Mouse (Mus musculus) ES-E14 (cell line): Measurements from ENCODE around the gene Trrap. TPM values are rescaled to one million over a fixed set of nuclear protein-coding genes. Genes with fewer than 3 reads are reported as not detected.
"Not testable (repeated sequence)": the region's sequence is repeated elsewhere in the genome, so short reads cannot be mapped to it uniquely, and the experiment has no call there.

Source experiments
- DNase-seq: peaks from one replicate; pipeline ENCODE4 v3.0.0-alpha.2; 2013; ENCODE audit warnings: low read depth, low spot score
- H3K27ac ChIP-seq: 2 replicates; pipeline ENCODE4 v1.5.1; 2012; ENCODE audit warnings: low read depth, mild to moderate bottlenecking, low read length, moderate library complexity, mixed read lengths; ENCODE audit not compliant: poor library complexity, insufficient read depth, severe bottlenecking
- H3K36me3 ChIP-seq: 2 replicates; pipeline ENCODE4 v1.6.1; 2012; ENCODE audit warnings: mild to moderate bottlenecking, low read length, moderate library complexity, mixed read lengths; ENCODE audit not compliant: control insufficient read depth, poor library complexity, insufficient read depth, severe bottlenecking
- H3K4me1 ChIP-seq, 2 experiments: fragments of 150-350 bp in 1 of 2; sonication (generic) in 1 of 2; 2 replicates each; pipeline ENCODE4 v1.6.1; 2012; ENCODE audit warnings: low read length in 2 of 2, mild to moderate bottlenecking in 1 of 2, mixed read lengths in 1 of 2; ENCODE audit not compliant: control insufficient read depth in 2 of 2, insufficient read depth in 2 of 2, poor library complexity in 1 of 2
- H3K4me3 ChIP-seq, 2 experiments: fragments of 150-350 bp in 1 of 2; sonication (generic) in 1 of 2; 2 replicates each; pipeline ENCODE4 v1.5.1; 2012; ENCODE audit warnings: low read length in 2 of 2, low read depth in 1 of 2, mild to moderate bottlenecking in 1 of 2, mixed read lengths in 1 of 2; ENCODE audit not compliant: insufficient read depth in 1 of 2, poor library complexity in 1 of 2, severe bottlenecking in 1 of 2
- H3K9ac ChIP-seq: 2 replicates; pipeline ENCODE4 v1.6.1; 2012; ENCODE audit warnings: low read depth, mild to moderate bottlenecking, low read length, mixed read lengths; ENCODE audit not compliant: poor library complexity, insufficient read depth, severe bottlenecking
- H3K9me3 ChIP-seq: fragments of 150-350 bp; sonication (generic); 2 replicates; pipeline ENCODE4 v1.6.1; 2012; ENCODE audit warnings: low read depth, mild to moderate bottlenecking, low read length; ENCODE audit not compliant: control insufficient read depth, insufficient read depth
- CHD2 ChIP-seq: IDR thresholded peaks from 2 replicates; pipeline ENCODE4 v1.6.1; 2014; ENCODE audit warnings: mild to moderate bottlenecking, low read depth, low read length, inconsistent platforms
- HCFC1 ChIP-seq: IDR thresholded peaks from 2 replicates; pipeline ENCODE4 v1.6.1; 2012; ENCODE audit warnings: low read length, inconsistent platforms, borderline replicate concordance; ENCODE audit not compliant: insufficient read depth
- MAFK ChIP-seq: IDR thresholded peaks from 2 replicates; pipeline ENCODE4 v1.6.1; 2014; ENCODE audit warnings: mild to moderate bottlenecking, low read depth, low read length, inconsistent platforms; ENCODE audit not compliant: insufficient read depth
- ZC3H11A ChIP-seq: IDR thresholded peaks from 2 replicates; pipeline ENCODE4 v1.6.1; 2012; ENCODE audit warnings: low read depth, mild to moderate bottlenecking, inconsistent platforms, low read length, borderline replicate concordance
- ZNF384 ChIP-seq: IDR thresholded peaks from 2 replicates; pipeline ENCODE4 v1.6.1; 2012; ENCODE audit warnings: low read depth, low read length, inconsistent platforms
- in situ Hi-C, 2 experiments: fragments of 600-800 bp; cut with MboI; formaldehyde crosslinking; loops; one replicate each; pipeline ENCODE4 v1.15.1; 2025; ENCODE audit warnings: low sequenced_read_pairs in 2 of 2, inconsistent platforms in 1 of 2; ENCODE audit not compliant: unreplicated experiment in 2 of 2
- total RNA-seq: library from RNA; depleted of rRNA; stranded (reverse); fragments of 300-350 nt; gene quantifications from 2 replicates; pipeline ENCODE4 v1.2.3, GENCODE M21; 2012; rRNA removed

The Trrap gene
- 104 and 105 TPM in 2 replicates for total RNA-seq

- H3K36me3 ChIP-seq, DNase-seq, H3K4me1 ChIP-seq, in situ Hi-C loops, H3K9me3 ChIP-seq: not testable (repeated sequence)
- peak within 1 kb of the TSS; percentile 69 for H3K27ac ChIP-seq
- H3K4me3 ChIP-seq: peak within 1 kb of the TSS; percentile 87 to 94
- peak within 1 kb of the TSS; percentile 89 for H3K9ac ChIP-seq
These were observed at the start of gene Trrap for GRCm38 (mm10) chr5:144767106-144767798. Gene Trrap, plus strand, starts transcription at chr5:144767732.

GRCm38 (mm10) chr5:144719781-144720180, 47.8 kb upstream of the Trrap start:
- no peak for TF ChIP-seq HCFC1
- no peak overlapping the region for H3K4me3 ChIP-seq
- no peak overlapping the region for H3K27ac ChIP-seq
- no peak for DNase-seq
- H3K36me3 ChIP-seq: no peaks in the 10 kb centered on the region
- no peak overlapping the region for H3K9ac ChIP-seq
- H3K9me3 ChIP-seq: no peaks in the 10 kb centered on the region
- in situ Hi-C loops: no loop called here
- peaks cover 0 to 1% of the 10 kb centered on the region in 2 experiments; a peak in 2 of 4 replicates for H3K4me1 ChIP-seq

GRCm38 (mm10) chr5:144720281-144720680, 47.3 kb upstream of the Trrap start:
- no peaks in the 10 kb centered on the region for H3K36me3 ChIP-seq
- DNase-seq: no peak
- H3K9ac ChIP-seq: no peak overlapping the region
- in situ Hi-C loops: no loop called here
- no peak overlapping the region for H3K4me3 ChIP-seq
- no peaks in the 10 kb centered on the region for H3K9me3 ChIP-seq
- no peak overlapping the region for H3K27ac ChIP-seq
- TF ChIP-seq MAFK: no peak
- no peak for TF ChIP-seq CHD2
- TF ChIP-seq HCFC1: no peak
- no peak for TF ChIP-seq ZC3H11A
- no peak for TF ChIP-seq ZNF384
- peaks cover 0 to 5% of the 10 kb centered on the region in 2 experiments; a peak in 2 of 4 replicates for H3K4me1 ChIP-seq

- peaks cover 0 to 10% of the 10 kb centered on the region in 2 experiments; a peak in 2 of 4 replicates for H3K4me1 ChIP-seq
- H3K27ac ChIP-seq: no peak overlapping the region
- no peak overlapping the region for H3K4me3 ChIP-seq
- in situ Hi-C loops: no loop called here
- no peaks in the 10 kb centered on the region for H3K36me3 ChIP-seq
- peak; percentile 51 for DNase-seq
- H3K9ac ChIP-seq: no peak overlapping the region
- TF ChIP-seq MAFK (no peak), ZNF384 (no peak), HCFC1 (no peak), ZC3H11A (no peak), CHD2 (no peak)
- H3K9me3 ChIP-seq: no peaks in the 10 kb centered on the region
These were observed 42.6 kb upstream of the Trrap start for GRCm38 (mm10) chr5:144724926-144725325.

- Histone ChIP-seq H3K9me3 (no peaks in the 10 kb centered on the region), H3K36me3 (no peaks in the 10 kb centered on the region), H3K4me3 (no peak overlapping the region), H3K27ac (no peak overlapping the region), H3K9ac (no peak overlapping the region), H3K4me1 (peaks cover 0 to 10% of the 10 kb centered on the region in 2 experiments; a peak in 2 of 4 replicates)
- in situ Hi-C loops: no loop called here
- no peak for TF ChIP-seq CHD2
- TF ChIP-seq ZNF384: no peak
- TF ChIP-seq ZC3H11A: no peak
- no peak for TF ChIP-seq HCFC1
- no peak for TF ChIP-seq MAFK
- DNase-seq: peak; percentile 27
These were observed 42.0 kb upstream of the Trrap start for GRCm38 (mm10) chr5:144725554-144725953.
